Mouse (Mus musculus): ENCODE measurements around the gene Rasip1. TPM values are rescaled to one million over a fixed set of nuclear protein-coding genes. Genes with fewer than 3 reads are reported as not detected.

The Rasip1 gene
- total and polyA plus RNA-seq, 2 experiments from 2014 or later = 24.0 to 36.0 TPM

- no peak overlapping the region for H3K27ac ChIP-seq (ENCODE audit: low read depth, low read length)
- H3K9me3 ChIP-seq (ENCODE audit: low read length) = no peaks in the 10 kb centered on the region
- no peak overlapping the region for H3K4me3 ChIP-seq (ENCODE audit: low read depth, low read length)
- H3K4me1 ChIP-seq (ENCODE audit: insufficient read depth, low read length) = peaks cover 5% of the 10 kb centered on the region; the same call in 1 of the 2 replicates
- no peaks in the 10 kb centered on the region for H3K27me3 ChIP-seq (ENCODE audit: insufficient read depth, low read length)
- 90% methylated on average over 11 of the region's 11 CpGs for WGBS
- no peak overlapping the region for H3K4me2 ChIP-seq (ENCODE audit: low read depth, low read length, poor library complexity, severe bottlenecking)
- ATAC-seq (ENCODE audit: low FRiP score) (no peak), DNase-seq (ENCODE audit: low spot score) (no peak)
- H3K9ac ChIP-seq (replicated peaks; ENCODE audit: low read length, poor library complexity, severe bottlenecking) = no peak overlapping the region
- H3K36me3 ChIP-seq (ENCODE audit: insufficient read depth, low read length) = peaks cover 17% of the 10 kb centered on the region; the same call in 1 of the 2 replicates
- no peak for TF ChIP-seq CTCF (IDR thresholded peaks at IDR 0.05)
Measured at GRCm38 (mm10) chr7:45634946-45635681, 7.8 kb downstream of the Rasip1 start.

GRCm38 (mm10) chr7:45635711-45636688 lies 8.7 kb downstream of the Rasip1 start:
- 84% methylated on average over 15 of the region's 15 CpGs for WGBS
- ATAC-seq (ENCODE audit: low FRiP score) = no peak
- no peak for TF ChIP-seq CTCF (IDR thresholded peaks at IDR 0.05)
- no peak for DNase-seq (ENCODE audit: low spot score)
- H3K4me2 ChIP-seq (ENCODE audit: low read depth, low read length, poor library complexity, severe bottlenecking) = no peak overlapping the region
- no peak overlapping the region for H3K4me3 ChIP-seq (ENCODE audit: low read depth, low read length)
- H3K9ac ChIP-seq (replicated peaks; ENCODE audit: low read length, poor library complexity, severe bottlenecking) = no peak overlapping the region
- peaks cover 17% of the 10 kb centered on the region; the same call in 1 of the 2 replicates for H3K36me3 ChIP-seq (ENCODE audit: insufficient read depth, low read length)
- no peaks in the 10 kb centered on the region for H3K9me3 ChIP-seq (ENCODE audit: low read length)
- H3K27ac ChIP-seq (ENCODE audit: low read depth, low read length) = no peak overlapping the region
- H3K27me3 ChIP-seq (ENCODE audit: insufficient read depth, low read length) = no peaks in the 10 kb centered on the region
- H3K4me1 ChIP-seq (ENCODE audit: insufficient read depth, low read length) = peaks cover 5% of the 10 kb centered on the region; the same call in 1 of the 2 replicates

- DNase-seq (ENCODE audit: low spot score) (no peak), ATAC-seq (ENCODE audit: low FRiP score) (no peak)
- Histone ChIP-seq H3K4me1 (ENCODE audit: insufficient read depth, low read length) (peaks cover 7% of the 10 kb centered on the region; the same call in 1 of the 2 replicates), H3K27ac (ENCODE audit: low read depth, low read length) (no peak overlapping the region), H3K9me3 (ENCODE audit: low read length) (no peaks in the 10 kb centered on the region), H3K4me3 (ENCODE audit: low read depth, low read length) (no peak overlapping the region), H3K4me2 (ENCODE audit: low read depth, low read length, poor library complexity, severe bottlenecking) (no peak overlapping the region; the same call in 1 of the 2 replicates), H3K9ac (replicated peaks; ENCODE audit: low read length, poor library complexity, severe bottlenecking) (no peak overlapping the region), H3K27me3 (ENCODE audit: insufficient read depth, low read length) (no peaks in the 10 kb centered on the region), H3K36me3 (ENCODE audit: insufficient read depth, low read length) (peaks cover 17% of the 10 kb centered on the region; the same call in 1 of the 2 replicates)
- WGBS = 89% methylated on average over 6 of the region's 6 CpGs
- no peak for TF ChIP-seq CTCF (IDR thresholded peaks at IDR 0.05)
Measured at GRCm38 (mm10) chr7:45637710-45638109, 10.4 kb downstream of the Rasip1 start.

- peak overlapping the region; percentile 49 for H3K4me2 ChIP-seq (ENCODE audit: low read depth, low read length, poor library complexity, severe bottlenecking)
- H3K4me1 ChIP-seq (ENCODE audit: insufficient read depth, low read length) = peaks cover 11% of the 10 kb centered on the region; the same call in 1 of the 2 replicates
- peak overlapping the region; percentile 38; the same call in 1 of the 2 replicates for H3K27ac ChIP-seq (ENCODE audit: low read depth, low read length)
- WGBS = 21% methylated on average over 29 of the region's 29 CpGs
- no peaks in the 10 kb centered on the region for H3K27me3 ChIP-seq (ENCODE audit: insufficient read depth, low read length)
- H3K36me3 ChIP-seq (ENCODE audit: insufficient read depth, low read length) = peaks cover 17% of the 10 kb centered on the region; the same call in 1 of the 2 replicates
- TF ChIP-seq CTCF (IDR thresholded peaks at IDR 0.05) = no peak
- H3K4me3 ChIP-seq (ENCODE audit: low read depth, low read length) = peak overlapping the region; percentile 29; the same call in 1 of the 2 replicates
- no peaks in the 10 kb centered on the region for H3K9me3 ChIP-seq (ENCODE audit: low read length)
- peak; percentile 99 for DNase-seq (ENCODE audit: low spot score)
- ATAC-seq (ENCODE audit: low FRiP score) = peak; percentile 86
- peak overlapping the region; percentile 14; the same call in 1 of the 2 replicates for H3K9ac ChIP-seq (replicated peaks; ENCODE audit: low read length, poor library complexity, severe bottlenecking)
Measured at GRCm38 (mm10) chr7:45638623-45639401, 11.5 kb downstream of the Rasip1 start.

GRCm38 (mm10) chr7:45639561-45640027 lies 12.3 kb downstream of the Rasip1 start, which contains the start of gene Mamstr:
TSS of gene Mamstr (plus strand) at chr7:45639977.
- no peaks in the 10 kb centered on the region for H3K9me3 ChIP-seq (ENCODE audit: low read length)
- ATAC-seq (ENCODE audit: low FRiP score) = no peak
- TF ChIP-seq CTCF (IDR thresholded peaks at IDR 0.05) = no peak
- H3K27ac ChIP-seq (ENCODE audit: low read depth, low read length) = 0 out of 2 replicates have a peak within 1 kb of the TSS, but pooled peaks have one; percentile 3
- H3K36me3 ChIP-seq (ENCODE audit: insufficient read depth, low read length) = peaks cover 17% of the 10 kb centered on the region; the same call in 1 of the 2 replicates
- 21% methylated on average over 19 of the region's 19 CpGs for WGBS
- no peaks in the 10 kb centered on the region for H3K27me3 ChIP-seq (ENCODE audit: insufficient read depth, low read length)
- no peak within 1 kb of the TSS for H3K9ac ChIP-seq (replicated peaks; ENCODE audit: low read length, poor library complexity, severe bottlenecking)
- no peak within 1 kb of the TSS for H3K4me3 ChIP-seq (ENCODE audit: low read depth, low read length)
- no peak within 1 kb of the TSS for H3K4me2 ChIP-seq (ENCODE audit: low read depth, low read length, poor library complexity, severe bottlenecking)
- peaks cover 11% of the 10 kb centered on the region; the same call in 1 of the 2 replicates for H3K4me1 ChIP-seq (ENCODE audit: insufficient read depth, low read length)
- DNase-seq (ENCODE audit: low spot score) = no peak

Data from midbrain, postnatal 0 days (tissue).